Mouse (Mus musculus): Measurements from ENCODE around the gene Spata2l.
"Not testable (repeated sequence)": the region's sequence is repeated elsewhere in the genome, so short reads cannot be mapped to it uniquely, and the experiment has no call there.

Spata2l gene

GRCm38 (mm10) chr8:123235520-123236497, at the start of gene Spata2l:
Gene Spata2l (minus strand): TSS chr8:123236233.
- in situ Hi-C loops (cut with MboI, MseI), result loop anchor here (25.0 kb wide), 1 partner anchor 1374 kb away; no protein-coding TSS in a partner anchor

GRCm38 (mm10) chr8:123284493-123284892, 48.5 kb upstream of the Spata2l start:
- in situ Hi-C loops (cut with MboI, MseI), result no loop called here

GRCm38 (mm10) chr8:123283991-123284390, 48.0 kb upstream of the Spata2l start:
- in situ Hi-C loops (cut with MboI, MseI), result no loop called here

GRCm38 (mm10) chr8:123282994-123283393, 47.0 kb upstream of the Spata2l start:
- in situ Hi-C loops (cut with MboI, MseI), result not testable (repeated sequence)

GRCm38 (mm10) chr8:123280302-123281094, 44.5 kb upstream of the Spata2l start:
- in situ Hi-C loops (cut with MboI, MseI), result no loop called here

GRCm38 (mm10) chr8:123279828-123280227, 43.8 kb upstream of the Spata2l start:
- in situ Hi-C loops (cut with MboI, MseI), result no loop called here

- in situ Hi-C loops (cut with MboI, MseI), result no loop called here
Measured at GRCm38 (mm10) chr8:123278445-123278844, 42.4 kb upstream of the Spata2l start.

GRCm38 (mm10) chr8:123275096-123275495, 39.1 kb upstream of the Spata2l start:
- in situ Hi-C loops (cut with MboI, MseI), result no loop called here

- in situ Hi-C loops (cut with MboI, MseI), result no loop called here
Measured at GRCm38 (mm10) chr8:123274447-123274846, 38.4 kb upstream of the Spata2l start.

GRCm38 (mm10) chr8:123271901-123272300, 35.9 kb upstream of the Spata2l start:
- in situ Hi-C loops (cut with MboI, MseI), result no loop called here

- in situ Hi-C loops (cut with MboI, MseI), result no loop called here
Measured at GRCm38 (mm10) chr8:123271147-123271546, 35.1 kb upstream of the Spata2l start.

GRCm38 (mm10) chr8:123267926-123268656, 32.1 kb upstream of the Spata2l start:
- in situ Hi-C loops (cut with MboI, MseI), result no loop called here

- in situ Hi-C loops (cut with MboI, MseI), result not testable (repeated sequence)
Measured at GRCm38 (mm10) chr8:123257593-123257992, 21.6 kb upstream of the Spata2l start.

- in situ Hi-C loops (cut with MboI, MseI), result no loop called here
Measured at GRCm38 (mm10) chr8:123257114-123257513, 21.1 kb upstream of the Spata2l start.

- in situ Hi-C loops (cut with MboI, MseI), result no loop called here
Measured at GRCm38 (mm10) chr8:123255170-123255569, 19.1 kb upstream of the Spata2l start.

GRCm38 (mm10) chr8:123254099-123254885, 18.3 kb upstream of the Spata2l start, which contains the start of the genes Zfp276 and Vps9d1:
Gene Zfp276 (plus strand): TSS chr8:123254195.
Gene Vps9d1 (minus strand): TSS chr8:123254348.
- in situ Hi-C loops (cut with MboI, MseI), result no loop called here

GRCm38 (mm10) chr8:123253451-123254098, 17.5 kb upstream of the Spata2l start:
- in situ Hi-C loops (cut with MboI, MseI), result no loop called here

GRCm38 (mm10) chr8:123252925-123253324, 16.9 kb upstream of the Spata2l start:
- in situ Hi-C loops (cut with MboI, MseI), result no loop called here

GRCm38 (mm10) chr8:123250940-123251339, 14.9 kb upstream of the Spata2l start:
- in situ Hi-C loops (cut with MboI, MseI), result no loop called here

- in situ Hi-C loops (cut with MboI, MseI), result loop anchor here (25.0 kb wide), 1 partner anchor 1386 kb away; no protein-coding TSS in a partner anchor
Measured at GRCm38 (mm10) chr8:123248596-123248995, 12.6 kb upstream of the Spata2l start.

Data from regulatory T cell (primary cell).